In genomic region chr10:80603364-80603763, GRCm38 (mm10) we compare ENCODE assay signal across 8 mouse cellular contexts. TPM values are rescaled to one million over a fixed set of nuclear protein-coding genes. Genes with fewer than 3 reads are reported as not detected.
DNase-seq lines count a peak whose midpoint lies in the region; ATAC-seq and TF ChIP-seq lines count a peak whose summit lies in the region.

No protein-coding gene starts in this region.

- no peak for DNase-seq in heart, postnatal 25 days (ENCODE audit: low spot score)
- no peak for DNase-seq in MEL (ENCODE audit: low read depth, low spot score)
- DNase-seq in hindbrain, embryonic 11.5 days (ENCODE audit: low spot score) = no peak
- DNase-seq in embryo, embryonic 9.5 days (ENCODE audit: extremely low spot score) = no peak
- no peak for DNase-seq in ovary, postnatal 14 days (ENCODE audit: low spot score)

- TF ChIP-seq RAD21 in MEL (IDR thresholded peaks at IDR 0.05; ENCODE audit: low read depth, low read length) = no peak

- no peak for TF ChIP-seq POLR2A in MEL (IDR thresholded peaks at IDR 0.05; ENCODE audit: control insufficient read depth in 1 of 2, insufficient read depth in 1 of 2, low read depth in 1 of 2, low read length in 2 of 2, poor library complexity in 1 of 2)

- peaks cover 10 to 13% of the 10 kb centered on the region in 2 experiments for H3K4me1 ChIP-seq in heart, embryonic 14.5 days (ENCODE audit: control insufficient read depth in 2 of 2, insufficient read depth in 2 of 2, low read length in 2 of 2)
- H3K4me1 ChIP-seq in MEL (ENCODE audit: control insufficient read depth in 1 of 2, insufficient read depth in 2 of 2, low read length in 2 of 2) = peaks cover 8 to 17% of the 10 kb centered on the region in 2 experiments
- H3K4me1 ChIP-seq in hindbrain, embryonic 11.5 days (replicated peaks; ENCODE audit: control insufficient read depth, insufficient read depth, low read length) = peaks cover 5% of the 10 kb centered on the region

- H3K9me3 ChIP-seq in heart, embryonic 14.5 days (ENCODE audit: control insufficient read depth, low read length) = no peaks in the 10 kb centered on the region
- no peaks in the 10 kb centered on the region for H3K9me3 ChIP-seq in MEL (replicated peaks; ENCODE audit: insufficient read depth, low read length)
- H3K9me3 ChIP-seq in hindbrain, embryonic 11.5 days (ENCODE audit: control insufficient read depth, low read length) = no peaks in the 10 kb centered on the region

- H3K4me3 ChIP-seq in heart, embryonic 14.5 days (ENCODE audit: control insufficient read depth in 1 of 2, insufficient read depth in 1 of 2, low read depth in 1 of 2, low read length in 2 of 2) = peak overlapping the region; percentile 79 to 85
- peak overlapping the region; percentile 78 to 91 for H3K4me3 ChIP-seq in MEL (ENCODE audit: control insufficient read depth in 1 of 2, insufficient read depth in 1 of 2, low read depth in 2 of 2, low read length in 2 of 2)
- H3K4me3 ChIP-seq in hindbrain, embryonic 11.5 days (ENCODE audit: low read depth, low read length) = peak overlapping the region; percentile 50
- H3K4me3 ChIP-seq in macrophage (ENCODE audit: inconsistent target) = peak overlapping the region; percentile 78

- TF ChIP-seq CTCF in MEL (IDR thresholded peaks at IDR 0.05 in 2 of 3, conservative IDR thresholded peaks at IDR 0.05 in 1 of 3; ENCODE audit: control insufficient read depth in 1 of 3, insufficient read depth in 1 of 3, low read depth in 2 of 3, low read length in 3 of 3, poor library complexity in 1 of 3, severe bottlenecking in 1 of 3) = no peak

- H3K79me2 ChIP-seq in MEL (ENCODE audit: control insufficient read depth, insufficient read depth, low read length, poor library complexity) (peaks cover 37% of the 10 kb centered on the region), macrophage (ENCODE audit: inconsistent target) (peaks cover 52% of the 10 kb centered on the region)

- H3K9ac ChIP-seq in heart, embryonic 14.5 days (ENCODE audit: low read length) = peak overlapping the region; percentile 82
- peak overlapping the region; percentile 92 for H3K9ac ChIP-seq in MEL (ENCODE audit: control insufficient read depth, low read depth, low read length, poor library complexity, severe bottlenecking)
- H3K9ac ChIP-seq in hindbrain, embryonic 11.5 days (ENCODE audit: low read depth, low read length) = peak overlapping the region; percentile 66

- peak overlapping the region; percentile 70 to 80 for H3K27ac ChIP-seq in heart, embryonic 14.5 days (replicated peaks in 1 of 2; ENCODE audit: control insufficient read depth in 1 of 2, insufficient read depth in 1 of 2, low read depth in 2 of 2, low read length in 2 of 2)
- H3K27ac ChIP-seq in MEL (ENCODE audit: control insufficient read depth, low read depth, low read length) (peak overlapping the region; percentile 40), macrophage (peak overlapping the region; percentile 85)
- H3K27ac ChIP-seq in hindbrain, embryonic 11.5 days (ENCODE audit: low read depth, low read length) = peak overlapping the region; percentile 63; the same call in 1 of the 2 replicates

- intact Hi-C loops in heart, postnatal 25 days (cut with DNase I) = loop anchor here (2.0 kb wide), 1 partner anchor 17 kb away; no protein-coding TSS in a partner anchor

- WGBS in heart, embryonic 14.5 days = 27% methylated on average over 7 of the region's 7 CpGs
- WGBS in hindbrain, embryonic 11.5 days = 36% methylated on average over 7 of the region's 7 CpGs
- WGBS in macrophage (ENCODE audit: missing documents) = 26% methylated on average over 7 of the region's 7 CpGs

- H3K36me3 ChIP-seq in heart, embryonic 14.5 days (ENCODE audit: control insufficient read depth, insufficient read depth, low read length) = peaks cover 23% of the 10 kb centered on the region
- H3K36me3 ChIP-seq in MEL (ENCODE audit: control insufficient read depth in 1 of 2, insufficient read depth in 2 of 2, low read length in 2 of 2) = peaks cover 2 to 15% of the 10 kb centered on the region in 2 experiments; a peak in 3 of 4 replicates
- H3K36me3 ChIP-seq in hindbrain, embryonic 11.5 days (ENCODE audit: control insufficient read depth, insufficient read depth, low read length) = peaks cover 13% of the 10 kb centered on the region
- peaks cover 11% of the 10 kb centered on the region for H3K36me3 ChIP-seq in macrophage (ENCODE audit: inconsistent target)

- no peaks in the 10 kb centered on the region for H3K27me3 ChIP-seq in heart, embryonic 14.5 days (ENCODE audit: control insufficient read depth, insufficient read depth, low read length)
- no peaks in the 10 kb centered on the region for H3K27me3 ChIP-seq in MEL (ENCODE audit: control insufficient read depth in 1 of 2, insufficient read depth in 2 of 2, low read length in 2 of 2)
- no peaks in the 10 kb centered on the region for H3K27me3 ChIP-seq in hindbrain, embryonic 11.5 days (ENCODE audit: control insufficient read depth, insufficient read depth, low read length)

- TF ChIP-seq EP300 in MEL (IDR thresholded peaks at IDR 0.05; ENCODE audit: low read depth in 1 of 2, low read length in 2 of 2) = no peak

- no peak for ATAC-seq in heart, embryonic 14.5 days (ENCODE audit: insufficient number of reproducible peaks, insufficient read depth, low FRiP score, low read depth)
- ATAC-seq in hindbrain, embryonic 11.5 days (ENCODE audit: low FRiP score) = no peak; the same call in 1 of the 2 replicates
- no peak for ATAC-seq in activated CD4-positive, CD25-positive, alpha-beta regulatory T cell, adult 4 months

- H3K4me2 ChIP-seq in heart, embryonic 14.5 days (ENCODE audit: low read length) = peak overlapping the region; percentile 94
- H3K4me2 ChIP-seq in hindbrain, embryonic 11.5 days (replicated peaks; ENCODE audit: low read depth, low read length) = peak overlapping the region; percentile 81

RNA-seq across cellular contexts. Expression of gene Adat3, which starts 0.7 kb away (rescaled TPM):
- polyA plus RNA-seq in heart, embryonic 14.5 days (2014; fragmentation: Nextera tagmentation; extraction: Ambion mirVana) = 2.6 and 3.6 TPM in 2 replicates
- 1 to 10 TPM in 1 of 2 experiments, under 1 TPM in 1; 0.84 to 1.2 TPM for total RNA-seq in heart, postnatal 25 days (2021)
- total RNA-seq in MEL (2012; rRNA removed) = 7.2 and 7.7 TPM in 2 replicates
- polyA plus RNA-seq in MEL (2012; ENCODE audit: insufficient read depth in 1 of 2, insufficient read length in 2 of 2, low read depth in 1 of 2, low replicate concordance in 2 of 2, missing spikeins in 1 of 2) (1 to 10 TPM in 1 of 2 experiments, not detected in 1; 7.4 TPM), macrophage (2018) (0.60 to 3.8 TPM (median 2.4 TPM) in 3 replicates)
- polyA plus RNA-seq in hindbrain, embryonic 11.5 days (2014; fragmentation: Nextera tagmentation; extraction: Ambion mirVana) = 5.8 and 7.4 TPM in 2 replicates
- total RNA-seq in macrophage (2018; cell fraction: chromatin; rRNA removed) = 1 to 10 TPM in 19 of 26 experiments, under 1 TPM in 3, not detected in 4; 0.61 to 7.4 (median 2.9) TPM
- 1 to 10 TPM in 24 of 26 experiments, under 1 TPM in 2; 0.80 to 4.2 (median 2.1) TPM for total RNA-seq in macrophage (2018; cell fraction: cytosol; rRNA removed)
- 1 to 10 TPM in 25 of 26 experiments, not detected in 1; 1.5 to 8.1 (median 4.3) TPM for total RNA-seq in macrophage (2018; cell fraction: nucleus; rRNA removed)
- 1 to 10 TPM; 2.5 to 3.7 TPM for polyA plus RNA-seq in activated CD4-positive, CD25-positive, alpha-beta regulatory T cell, adult 4 months (2017; shearing (Covaris generic))

RNA-seq across cellular contexts. Expression of gene Scamp4, which starts 0.7 kb away (rescaled TPM):
- polyA plus RNA-seq in heart, embryonic 14.5 days (2014; fragmentation: Nextera tagmentation; extraction: Ambion mirVana) = 65.9 and 67.1 TPM in 2 replicates
- total RNA-seq in heart, postnatal 25 days (2021) = 10 to 100 TPM; 21.0 to 21.7 TPM
- total RNA-seq in MEL (2012; rRNA removed) = 34.2 and 36.5 TPM in 2 replicates
- polyA plus RNA-seq in MEL (2012; ENCODE audit: insufficient read depth in 1 of 2, insufficient read length in 2 of 2, low read depth in 1 of 2, low replicate concordance in 2 of 2, missing spikeins in 1 of 2) (100 to 1,000 TPM in 1 of 2 experiments, not detected in 1; 140 TPM), macrophage (2018) (34.4 to 66.1 TPM (median 53.0 TPM) in 3 replicates)
- polyA plus RNA-seq in hindbrain, embryonic 11.5 days (2014; fragmentation: Nextera tagmentation; extraction: Ambion mirVana) = 64.1 and 68.7 TPM in 2 replicates
- total RNA-seq in macrophage (2018; cell fraction: chromatin; rRNA removed) = 10 to 100 TPM in 13 of 26 experiments, 1 to 10 TPM in 13; 2.6 to 18.9 (median 10.4) TPM
- 10 to 100 TPM; 33.6 to 57.3 (median 44.7) TPM for total RNA-seq in macrophage (2018; cell fraction: cytosol; rRNA removed)
- total RNA-seq in macrophage (2018; cell fraction: nucleus; rRNA removed) = 10 to 100 TPM in 25 of 26 experiments, 1 to 10 TPM in 1; 8.5 to 48.4 (median 29.4) TPM
- 100 to 1,000 TPM; 104 to 107 TPM for polyA plus RNA-seq in activated CD4-positive, CD25-positive, alpha-beta regulatory T cell, adult 4 months (2017; shearing (Covaris generic))

RNA-seq across cellular contexts. Expression of gene Gm49322, which starts 2.5 kb away (rescaled TPM):
- polyA plus RNA-seq in heart, embryonic 14.5 days (2014; fragmentation: Nextera tagmentation; extraction: Ambion mirVana) = 0.88 and 1.4 TPM in 2 replicates
- under 1 TPM; 0.52 to 0.59 TPM for total RNA-seq in heart, postnatal 25 days (2021)
- 1.4 and 1.8 TPM in 2 replicates for total RNA-seq in MEL (2012; rRNA removed)
- 1 to 10 TPM in 1 of 2 experiments, not detected in 1; 2.1 TPM for polyA plus RNA-seq in MEL (2012; ENCODE audit: insufficient read depth in 1 of 2, insufficient read length in 2 of 2, low read depth in 1 of 2, low replicate concordance in 2 of 2, missing spikeins in 1 of 2)
- polyA plus RNA-seq in hindbrain, embryonic 11.5 days (2014; fragmentation: Nextera tagmentation; extraction: Ambion mirVana) = 1.5 and 1.7 TPM in 2 replicates
- 10 to 100 TPM in 3 of 26 experiments, 1 to 10 TPM in 23; 3.0 to 12.4 (median 7.6) TPM for total RNA-seq in macrophage (2018; cell fraction: chromatin; rRNA removed)
- 1 to 10 TPM in 1 of 26 experiments, under 1 TPM in 25; 0.03 to 1.0 (median 0.26) TPM for total RNA-seq in macrophage (2018; cell fraction: cytosol; rRNA removed)
- total RNA-seq in macrophage (2018; cell fraction: nucleus; rRNA removed) = 1 to 10 TPM; 1.3 to 7.4 (median 4.2) TPM
- 0.44 to 1.1 TPM in 2 of 3 replicates, not detected in the other for polyA plus RNA-seq in macrophage (2018)
- 10 to 100 TPM in 1 of 2 experiments, 1 to 10 TPM in 1; 9.5 to 11.5 TPM for polyA plus RNA-seq in activated CD4-positive, CD25-positive, alpha-beta regulatory T cell, adult 4 months (2017; shearing (Covaris generic))

RNA-seq across cellular contexts. Expression of gene Abhd17a, which starts 13.2 kb away (rescaled TPM):
- 119 and 141 TPM in 2 replicates for polyA plus RNA-seq in heart, embryonic 14.5 days (2014; fragmentation: Nextera tagmentation; extraction: Ambion mirVana)
- 10 to 100 TPM; 50.1 to 51.1 TPM for total RNA-seq in heart, postnatal 25 days (2021)
- 89.6 and 98.5 TPM in 2 replicates for total RNA-seq in MEL (2012; rRNA removed)
- 100 to 1,000 TPM in 1 of 2 experiments, 10 to 100 TPM in 1; 96.2 to 136 TPM for polyA plus RNA-seq in MEL (2012; ENCODE audit: insufficient read depth in 1 of 2, insufficient read length in 2 of 2, low read depth in 1 of 2, low replicate concordance in 2 of 2, missing spikeins in 1 of 2)
- polyA plus RNA-seq in hindbrain, embryonic 11.5 days (2014; fragmentation: Nextera tagmentation; extraction: Ambion mirVana) = 98.8 and 108 TPM in 2 replicates
- 10 to 100 TPM in 5 of 26 experiments, 1 to 10 TPM in 20, under 1 TPM in 1; 0.62 to 16.1 (median 5.5) TPM for total RNA-seq in macrophage (2018; cell fraction: chromatin; rRNA removed)
- 10 to 100 TPM; 37.6 to 76.2 (median 53.9) TPM for total RNA-seq in macrophage (2018; cell fraction: cytosol; rRNA removed)
- total RNA-seq in macrophage (2018; cell fraction: nucleus; rRNA removed) = 10 to 100 TPM in 23 of 26 experiments, 1 to 10 TPM in 3; 6.8 to 32.4 (median 16.1) TPM
- 11.7 to 58.2 TPM (median 51.7 TPM) in 3 replicates for polyA plus RNA-seq in macrophage (2018)
- polyA plus RNA-seq in activated CD4-positive, CD25-positive, alpha-beta regulatory T cell, adult 4 months (2017; shearing (Covaris generic)) = 10 to 100 TPM in 1 of 2 experiments, 1 to 10 TPM in 1; 9.4 to 11.8 TPM

RNA-seq across cellular contexts. Expression of gene Csnk1g2, which starts 19.3 kb away (rescaled TPM):
- 64.8 and 65.0 TPM in 2 replicates for polyA plus RNA-seq in heart, embryonic 14.5 days (2014; fragmentation: Nextera tagmentation; extraction: Ambion mirVana)
- 100 to 1,000 TPM; 116 TPM for total RNA-seq in heart, postnatal 25 days (2021)
- 125 and 132 TPM in 2 replicates for total RNA-seq in MEL (2012; rRNA removed)
- 100 to 1,000 TPM in 1 of 2 experiments, not detected in 1; 231 TPM for polyA plus RNA-seq in MEL (2012; ENCODE audit: insufficient read depth in 1 of 2, insufficient read length in 2 of 2, low read depth in 1 of 2, low replicate concordance in 2 of 2, missing spikeins in 1 of 2)
- polyA plus RNA-seq in hindbrain, embryonic 11.5 days (2014; fragmentation: Nextera tagmentation; extraction: Ambion mirVana) = 71.1 and 85.6 TPM in 2 replicates
- total RNA-seq in macrophage (2018; cell fraction: chromatin; rRNA removed) = 10 to 100 TPM; 21.1 to 94.3 (median 56.1) TPM
- total RNA-seq in macrophage (2018; cell fraction: cytosol; rRNA removed) = 10 to 100 TPM; 27.4 to 80.7 (median 43.5) TPM
- 10 to 100 TPM; 22.9 to 90.8 (median 48.4) TPM for total RNA-seq in macrophage (2018; cell fraction: nucleus; rRNA removed)
- 66.6 to 78.0 TPM (median 74.8 TPM) in 3 replicates for polyA plus RNA-seq in macrophage (2018)
- 10 to 100 TPM; 13.3 to 16.1 TPM for polyA plus RNA-seq in activated CD4-positive, CD25-positive, alpha-beta regulatory T cell, adult 4 months (2017; shearing (Covaris generic))
